Mouse (Mus musculus) liver, embryonic 15.5 days (tissue): Measurements from ENCODE around the gene Trmt112. TPM values are rescaled to one million over a fixed set of nuclear protein-coding genes. Genes with fewer than 3 reads are reported as not detected.

Source experiments
- ATAC-seq: fragments of 200-750 bp; cut with Nextera tagmentation; 2 replicates; pipeline ENCODE4 v1.8.0; 2017; ENCODE audit warnings: moderate number of reproducible peaks, mild to moderate bottlenecking, moderate library complexity; ENCODE audit not compliant: insufficient read depth
- H3K27ac ChIP-seq: fragments of 300-500 bp; sonication (generic); replicated peaks from 2 replicates; pipeline ENCODE4 v1.5.1; 2015; ENCODE audit warnings: mild to moderate bottlenecking, inconsistent platforms
- H3K27me3 ChIP-seq: fragments of 300-500 bp; sonication (generic); 2 replicates; pipeline ENCODE4 v1.6.1; 2015; ENCODE audit warnings: mild to moderate bottlenecking, inconsistent platforms
- H3K36me3 ChIP-seq: fragments of 300-500 bp; sonication (generic); replicated peaks from 2 replicates; pipeline ENCODE4 v1.6.1; 2015; ENCODE audit warnings: moderate library complexity, mild to moderate bottlenecking, inconsistent platforms
- H3K4me1 ChIP-seq: fragments of 300-500 bp; sonication (generic); replicated peaks from 2 replicates; pipeline ENCODE4 v1.6.1; 2015; ENCODE audit warnings: inconsistent platforms
- H3K4me2 ChIP-seq: fragments of 300-500 bp; sonication (generic); 2 replicates; pipeline ENCODE4 v1.6.1; 2015; ENCODE audit warnings: moderate library complexity, mild to moderate bottlenecking, inconsistent platforms
- H3K4me3 ChIP-seq: fragments of 300-500 bp; sonication (generic); replicated peaks from 2 replicates; pipeline ENCODE4 v1.5.1; 2015; ENCODE audit warnings: mild to moderate bottlenecking, inconsistent platforms
- H3K9ac ChIP-seq: fragments of 300-500 bp; sonication (generic); 2 replicates; pipeline ENCODE4 v1.6.1; 2015; ENCODE audit warnings: moderate library complexity, mild to moderate bottlenecking, inconsistent platforms
- H3K9me3 ChIP-seq: fragments of 300-500 bp; sonication (generic); replicated peaks from 2 replicates; pipeline ENCODE4 v1.6.1; 2016; ENCODE audit warnings: inconsistent platforms
- WGBS: fragments of 180-500 bp; shearing (Covaris S2); methylation state at CpG from one replicate; pipeline ENCODE4 v1.1.7; 2015; ENCODE audit warnings: mixed read lengths; ENCODE audit not compliant: insufficient replicate concordance; 5-methylcytosine and 5-hydroxymethylcytosine counted together
- polyA plus RNA-seq: library from polyadenylated mRNA; unstranded; fragments of >200 nt; fragmentation: Nextera tagmentation; extraction: Ambion mirVana; gene quantifications from 2 replicates; pipeline ENCODE4 v1.2.1, GENCODE M21; 2015

Gene Trmt112
- polyA plus RNA-seq, 1 experiment from 2014 or later: 67.9 TPM

- peak overlapping the region; percentile 68 for H3K9ac ChIP-seq
- WGBS: 22% methylated on average over 29 of the region's 29 CpGs
- H3K4me3 ChIP-seq: peak overlapping the region; percentile 82
- peak overlapping the region; percentile 51; the same call in 1 of the 2 replicates for H3K27ac ChIP-seq
- no peaks in the 10 kb centered on the region for H3K36me3 ChIP-seq
- ATAC-seq: no peak
- H3K4me2 ChIP-seq: peak overlapping the region; percentile 96
- H3K9me3 ChIP-seq: no peaks in the 10 kb centered on the region
- H3K4me1 ChIP-seq: peaks cover 30% of the 10 kb centered on the region
- peaks cover 8% of the 10 kb centered on the region for H3K27me3 ChIP-seq
Observed at GRCm38 (mm10) chr19:6940396-6941351, 31.2 kb downstream of the Trmt112 start.

GRCm38 (mm10) chr19:6941372-6942248 lies 32.1 kb downstream of the Trmt112 start, which contains the start of gene Bad:
Bad (plus strand) TSS chr19:6941861.
- Histone ChIP-seq H3K4me3 (peak within 1 kb of the TSS; percentile 82), H3K36me3 (no peaks in the 10 kb centered on the region), H3K9me3 (no peaks in the 10 kb centered on the region), H3K9ac (peak within 1 kb of the TSS; percentile 82), H3K27me3 (no peaks in the 10 kb centered on the region), H3K27ac (peak within 1 kb of the TSS; percentile 89), H3K4me2 (peak within 1 kb of the TSS; percentile 96), H3K4me1 (peaks cover 30% of the 10 kb centered on the region)
- under 1% methylated on average over 83 of the region's 83 CpGs for WGBS
- peak; percentile 80 for ATAC-seq

GRCm38 (mm10) chr19:6942249-6942691 lies 32.8 kb downstream of the Trmt112 start, which contains the start of gene Gpr137:
Gpr137 (minus strand) TSS chr19:6942480.
- H3K4me3 ChIP-seq: peak within 1 kb of the TSS; percentile 82
- peak within 1 kb of the TSS; percentile 96 for H3K4me2 ChIP-seq
- ATAC-seq: peak; percentile 89
- H3K27me3 ChIP-seq: no peaks in the 10 kb centered on the region
- peaks cover 32% of the 10 kb centered on the region for H3K4me1 ChIP-seq
- H3K27ac ChIP-seq: peak within 1 kb of the TSS; percentile 89
- under 1% methylated on average over 27 of the region's 27 CpGs for WGBS
- peak within 1 kb of the TSS; percentile 82 for H3K9ac ChIP-seq
- no peaks in the 10 kb centered on the region for H3K36me3 ChIP-seq
- no peaks in the 10 kb centered on the region for H3K9me3 ChIP-seq

DNA sequence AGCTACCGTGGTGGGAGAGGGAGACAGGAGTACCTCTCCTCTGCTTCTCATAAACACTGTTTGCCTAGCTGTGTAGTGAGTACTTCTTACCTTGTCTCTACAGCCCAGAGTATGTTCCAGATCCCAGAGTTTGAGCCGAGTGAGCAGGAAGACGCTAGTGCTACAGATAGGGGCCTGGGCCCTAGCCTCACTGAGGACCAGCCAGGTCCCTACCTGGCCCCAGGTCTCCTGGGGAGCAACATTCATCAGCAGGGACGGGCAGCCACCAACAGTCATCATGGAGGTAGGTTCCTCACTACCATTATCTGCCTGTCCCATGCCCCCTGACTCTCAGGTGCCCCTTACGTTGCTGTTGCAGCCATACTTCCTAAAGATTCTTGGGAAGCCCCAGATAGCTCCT lies 33.3 kb downstream of the Trmt112 start:
- peak overlapping the region; percentile 82 for H3K4me3 ChIP-seq
- peak overlapping the region; percentile 82 for H3K9ac ChIP-seq
- no peaks in the 10 kb centered on the region for H3K9me3 ChIP-seq
- no peak for ATAC-seq
- peak overlapping the region; percentile 96 for H3K4me2 ChIP-seq
- H3K36me3 ChIP-seq: no peaks in the 10 kb centered on the region
- H3K4me1 ChIP-seq: peaks cover 32% of the 10 kb centered on the region
- peak overlapping the region; percentile 89 for H3K27ac ChIP-seq
- WGBS: 18% methylated on average over 5 of the region's 5 CpGs
- no peaks in the 10 kb centered on the region for H3K27me3 ChIP-seq

GRCm38 (mm10) chr19:6943709-6944108 lies 34.2 kb downstream of the Trmt112 start:
- Histone ChIP-seq H3K4me3 (no peak overlapping the region), H3K4me2 (no peak overlapping the region), H3K27ac (no peak overlapping the region), H3K9ac (no peak overlapping the region), H3K27me3 (no peaks in the 10 kb centered on the region), H3K36me3 (no peaks in the 10 kb centered on the region), H3K9me3 (no peaks in the 10 kb centered on the region), H3K4me1 (peaks cover 37% of the 10 kb centered on the region)
- no peak for ATAC-seq
- WGBS: 91% methylated on average over 6 of the region's 6 CpGs

- 61% methylated on average over 4 of the region's 4 CpGs for WGBS
- peaks cover 54% of the 10 kb centered on the region for H3K4me1 ChIP-seq
Observed at GRCm38 (mm10) chr19:6947742-6948141, 38.2 kb downstream of the Trmt112 start.

GRCm38 (mm10) chr19:6948186-6948585 lies 38.7 kb downstream of the Trmt112 start:
- WGBS: 62% methylated on average over 4 of the region's 4 CpGs
- Histone ChIP-seq H3K27me3 (no peaks in the 10 kb centered on the region), H3K36me3 (no peaks in the 10 kb centered on the region), H3K9me3 (no peaks in the 10 kb centered on the region), H3K9ac (no peak overlapping the region), H3K4me1 (peaks cover 54% of the 10 kb centered on the region), H3K4me3 (no peak overlapping the region), H3K27ac (no peak overlapping the region), H3K4me2 (no peak overlapping the region)
- no peak for ATAC-seq

More at GRCm38 (mm10) chr19:6947742-6948141, 38.2 kb downstream of the Trmt112 start:
- Histone ChIP-seq H3K27ac (no peak overlapping the region), H3K9ac (no peak overlapping the region), H3K27me3 (no peaks in the 10 kb centered on the region), H3K4me2 (no peak overlapping the region), H3K9me3 (no peaks in the 10 kb centered on the region), H3K36me3 (no peaks in the 10 kb centered on the region), H3K4me3 (no peak overlapping the region)
- ATAC-seq: no peak

DNA sequence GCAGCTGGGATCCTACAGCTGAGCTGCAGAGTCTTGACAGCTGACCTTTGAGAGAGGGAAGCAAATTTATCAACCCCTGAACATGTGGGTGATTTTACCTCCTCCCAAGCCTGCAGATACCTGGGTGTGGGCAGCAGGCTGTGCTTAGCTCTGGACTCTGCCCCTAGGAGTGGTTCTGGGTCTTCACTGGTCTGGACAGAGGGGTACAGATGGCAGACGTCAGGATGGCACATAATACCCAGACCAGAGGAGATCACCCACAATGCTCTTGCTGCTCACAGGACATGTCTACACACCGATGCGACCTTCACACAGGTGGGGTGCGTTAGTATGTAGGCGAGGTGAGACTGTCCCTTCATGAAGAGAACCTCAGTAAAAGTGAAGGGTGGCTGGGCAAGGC lies 40.0 kb downstream of the Trmt112 start:
- H3K4me3 ChIP-seq: no peak overlapping the region
- H3K9me3 ChIP-seq: no peaks in the 10 kb centered on the region
- no peaks in the 10 kb centered on the region for H3K27me3 ChIP-seq
- no peak overlapping the region; the same call in 1 of the 2 replicates for H3K4me2 ChIP-seq
- ATAC-seq: no peak
- H3K9ac ChIP-seq: no peak overlapping the region
- peaks cover 3% of the 10 kb centered on the region; the same call in 1 of the 2 replicates for H3K36me3 ChIP-seq
- peaks cover 57% of the 10 kb centered on the region for H3K4me1 ChIP-seq
- 80% methylated on average over 5 of the region's 5 CpGs for WGBS
- H3K27ac ChIP-seq: no peak overlapping the region

GRCm38 (mm10) chr19:6949951-6950350 lies 40.5 kb downstream of the Trmt112 start:
- H3K4me3 ChIP-seq: no peak overlapping the region
- 52% methylated on average over 5 of the region's 5 CpGs for WGBS
- H3K9me3 ChIP-seq: no peaks in the 10 kb centered on the region
- peaks cover 7% of the 10 kb centered on the region; the same call in 1 of the 2 replicates for H3K36me3 ChIP-seq
- H3K4me2 ChIP-seq: peak overlapping the region; percentile 98
- no peaks in the 10 kb centered on the region for H3K27me3 ChIP-seq
- no peak for ATAC-seq
- H3K27ac ChIP-seq: no peak overlapping the region
- peaks cover 57% of the 10 kb centered on the region for H3K4me1 ChIP-seq
- no peak overlapping the region for H3K9ac ChIP-seq

GRCm38 (mm10) chr19:6950613-6951153 lies 41.2 kb downstream of the Trmt112 start:
- Histone ChIP-seq H3K36me3 (peaks cover 14% of the 10 kb centered on the region), H3K9ac (peak overlapping the region; percentile 73), H3K9me3 (no peaks in the 10 kb centered on the region), H3K27me3 (no peaks in the 10 kb centered on the region), H3K4me3 (peak overlapping the region; percentile 79), H3K4me2 (peak overlapping the region; percentile 98), H3K27ac (peak overlapping the region; percentile 91), H3K4me1 (peaks cover 57% of the 10 kb centered on the region)
- under 1% methylated on average over 28 of the region's 28 CpGs for WGBS
- ATAC-seq: peak; percentile 16
